Mouse (Mus musculus) midbrain, postnatal 0 days (tissue): Measurements from ENCODE around the gene Mpig6b. TPM values are rescaled to one million over a fixed set of nuclear protein-coding genes. Genes with fewer than 3 reads are reported as not detected.
A peak's percentile ranks its signal among the peaks of the same experiment; 100 is the strongest.

Source experiments
- ATAC-seq: fragments of 200-750 bp; cut with Nextera tagmentation; 2 replicates; pipeline ENCODE4 v1.8.0; 2017; ENCODE audit warnings: moderate number of reproducible peaks, mild to moderate bottlenecking, moderate TSS enrichment, moderate library complexity; ENCODE audit not compliant: low FRiP score
- DNase-seq: peaks from one replicate; pipeline ENCODE4 v3.0.0-alpha.2; 2015; ENCODE audit warnings: low spot score
- H3K27ac ChIP-seq: fragments of 300-500 bp; sonication (generic); 2 replicates; pipeline ENCODE4 v1.5.1; 2014; ENCODE audit warnings: low read depth, mild to moderate bottlenecking, low read length, mixed read lengths
- H3K27me3 ChIP-seq: fragments of 300-500 bp; sonication (generic); 2 replicates; pipeline ENCODE4 v1.6.1; 2014; ENCODE audit warnings: low read length, control low read depth, mixed read lengths; ENCODE audit not compliant: insufficient read depth
- H3K36me3 ChIP-seq: fragments of 300-500 bp; sonication (generic); 2 replicates; pipeline ENCODE4 v1.6.1; 2014; ENCODE audit warnings: low read length, control low read depth, mixed read lengths; ENCODE audit not compliant: insufficient read depth
- H3K4me1 ChIP-seq: fragments of 300-500 bp; sonication (generic); 2 replicates; pipeline ENCODE4 v1.6.1; 2014; ENCODE audit warnings: mild to moderate bottlenecking, control low read depth, antibody characterized with exemption, low read length, mixed read lengths; ENCODE audit not compliant: insufficient read depth
- H3K4me2 ChIP-seq: fragments of 300-500 bp; sonication (generic); 2 replicates; pipeline ENCODE4 v1.6.1; 2014; ENCODE audit warnings: low read depth, mild to moderate bottlenecking, low read length, mixed read lengths; ENCODE audit not compliant: poor library complexity, severe bottlenecking
- H3K4me3 ChIP-seq: fragments of 300-500 bp; sonication (generic); 2 replicates; pipeline ENCODE4 v1.5.1; 2014; ENCODE audit warnings: low read depth, mild to moderate bottlenecking, low read length, moderate library complexity
- H3K9ac ChIP-seq: fragments of 300-500 bp; sonication (generic); replicated peaks from 2 replicates; pipeline ENCODE4 v1.6.1; 2014; ENCODE audit warnings: mild to moderate bottlenecking, low read length, moderate library complexity, mixed read lengths; ENCODE audit not compliant: poor library complexity, severe bottlenecking
- H3K9me3 ChIP-seq: fragments of 300-500 bp; sonication (generic); 2 replicates; pipeline ENCODE4 v1.6.1; 2016; ENCODE audit warnings: low read length, control low read depth
- CTCF ChIP-seq: IDR thresholded peaks from 2 replicates; pipeline ENCODE4 v1.5.1; 2016; ENCODE audit warnings: antibody characterized with exemption, mild to moderate bottlenecking
- WGBS: fragments of 180-500 bp; shearing (Covaris S2); extraction: QIAGEN DNeasy Blood & Tissue Kit; methylation state at CpG from one replicate; pipeline ENCODE4 v1.1.7; 2014; 5-methylcytosine and 5-hydroxymethylcytosine counted together
- polyA plus RNA-seq: library from polyadenylated mRNA; unstranded; fragments of >200 nt; fragmentation: Nextera tagmentation; extraction: Ambion mirVana; gene quantifications from 2 replicates; pipeline ENCODE4 v1.2.1, GENCODE M21; 2015
- total RNA-seq: library from RNA; depleted of rRNA; stranded (reverse); fragments of >200 nt; gene quantifications from 2 replicates; pipeline ENCODE4 v1.2.3, GENCODE M21; 2014

The Mpig6b gene
- total and polyA plus RNA-seq, 2 experiments from 2014 or later: not detected

GRCm38 (mm10) chr17:35090166-35090932 lies 24.4 kb upstream of the Mpig6b start:
- peak overlapping the region; percentile 67 for H3K4me3 ChIP-seq
- no peaks in the 10 kb centered on the region for H3K27me3 ChIP-seq
- peak overlapping the region; percentile 91 for H3K9ac ChIP-seq
- H3K36me3 ChIP-seq: peaks cover 26% of the 10 kb centered on the region
- 0 out of 2 replicates have a peak, but pooled peaks cover 4% of the 10 kb centered on the region for H3K4me1 ChIP-seq
- ATAC-seq: no peak
- no peak for TF ChIP-seq CTCF
- 0 out of 2 replicates have a peak overlapping the region, but pooled peaks have one; percentile 26 for H3K27ac ChIP-seq
- WGBS: 61% methylated on average over 8 of the region's 8 CpGs
- H3K4me2 ChIP-seq: peak overlapping the region; percentile 61
- DNase-seq: peak; percentile 67
- no peaks in the 10 kb centered on the region for H3K9me3 ChIP-seq

GRCm38 (mm10) chr17:35088825-35089644 lies 23.1 kb upstream of the Mpig6b start, which contains the start of gene Abhd16a:
Gene Abhd16a, plus strand, starts transcription at chr17:35089263.
- WGBS: 4% methylated on average over 62 of the region's 67 CpGs

GRCm38 (mm10) chr17:35088151-35088550 lies 22.2 kb upstream of the Mpig6b start:
- ATAC-seq (no peak), DNase-seq (no peak)
- H3K9ac ChIP-seq: no peak overlapping the region
- no peaks in the 10 kb centered on the region for H3K9me3 ChIP-seq
- H3K27me3 ChIP-seq: no peaks in the 10 kb centered on the region
- 0 out of 2 replicates have a peak, but pooled peaks cover 4% of the 10 kb centered on the region for H3K4me1 ChIP-seq
- peak; percentile 62 for TF ChIP-seq CTCF
- no peak overlapping the region for H3K27ac ChIP-seq
- H3K36me3 ChIP-seq: peaks cover 15% of the 10 kb centered on the region
- H3K4me2 ChIP-seq: no peak overlapping the region
- WGBS: 35% methylated on average over 2 of the region's 2 CpGs
- H3K4me3 ChIP-seq: no peak overlapping the region

More at GRCm38 (mm10) chr17:35088825-35089644, 23.1 kb upstream of the Mpig6b start, which contains the start of gene Abhd16a:
- H3K27ac ChIP-seq: peak within 1 kb of the TSS; percentile 98
- DNase-seq (peak; percentile 96), ATAC-seq (peak; percentile 97)
- H3K9ac ChIP-seq: peak within 1 kb of the TSS; percentile 91
- H3K36me3 ChIP-seq: peaks cover 16% of the 10 kb centered on the region
- H3K4me2 ChIP-seq: peak within 1 kb of the TSS; percentile 61
- H3K4me1 ChIP-seq: 0 out of 2 replicates have a peak, but pooled peaks cover 4% of the 10 kb centered on the region
- H3K27me3 ChIP-seq: no peaks in the 10 kb centered on the region
- peak within 1 kb of the TSS; percentile 67 for H3K4me3 ChIP-seq
- H3K9me3 ChIP-seq: no peaks in the 10 kb centered on the region
- TF ChIP-seq CTCF: peak; percentile 22; the same call in 1 of the 2 replicates

- 84% methylated on average over 7 of the region's 7 CpGs for WGBS
- Histone ChIP-seq H3K4me2 (no peak within 1 kb of the TSS), H3K9me3 (no peaks in the 10 kb centered on the region), H3K27me3 (no peaks in the 10 kb centered on the region), H3K4me3 (no peak within 1 kb of the TSS), H3K27ac (no peak within 1 kb of the TSS), H3K4me1 (0 out of 2 replicates have a peak, but pooled peaks cover 4% of the 10 kb centered on the region), H3K36me3 (no peaks in the 10 kb centered on the region), H3K9ac (no peak within 1 kb of the TSS)
- no peak for ATAC-seq
- no peak for TF ChIP-seq CTCF
- DNase-seq: no peak
Observed at GRCm38 (mm10) chr17:35085208-35085865, 19.4 kb upstream of the Mpig6b start, which contains the start of gene Ly6g6f. Gene Ly6g6f, minus strand, starts transcription at chr17:35085610.

GRCm38 (mm10) chr17:35083929-35084497 lies 18.0 kb upstream of the Mpig6b start:
- 72% methylated on average over 3 of the region's 3 CpGs for WGBS
- ATAC-seq (no peak), DNase-seq (no peak)
- Histone ChIP-seq H3K4me3 (no peak overlapping the region), H3K27ac (no peak overlapping the region), H3K36me3 (no peaks in the 10 kb centered on the region), H3K4me1 (no peaks in the 10 kb centered on the region), H3K27me3 (no peaks in the 10 kb centered on the region), H3K9me3 (no peaks in the 10 kb centered on the region), H3K4me2 (no peak overlapping the region), H3K9ac (no peak overlapping the region)
- no peak for TF ChIP-seq CTCF
